Mouse (Mus musculus) kidney, adult 8-10 months (tissue): Measurements from ENCODE around the gene Kyat1.
A peak's percentile ranks its signal among the peaks of the same experiment; 100 is the strongest.

Experiments used
- DNase-seq, 2 experiments: peaks; one replicate each; pipeline ENCODE4 v3.0.0; 2022

Kyat1 gene

GRCm38 (mm10) chr2:30205629-30206357 lies at the start of gene Kyat1:
Gene Kyat1 (minus strand): TSS chr2:30205847.
- DNase-seq = peak; percentile 94 to 96

- no peak for DNase-seq
These were observed 48.2 kb upstream of the Kyat1 start for GRCm38 (mm10) chr2:30253809-30254208.

- no peak for DNase-seq
These were observed 46.9 kb upstream of the Kyat1 start for GRCm38 (mm10) chr2:30252521-30252920.

DNA sequence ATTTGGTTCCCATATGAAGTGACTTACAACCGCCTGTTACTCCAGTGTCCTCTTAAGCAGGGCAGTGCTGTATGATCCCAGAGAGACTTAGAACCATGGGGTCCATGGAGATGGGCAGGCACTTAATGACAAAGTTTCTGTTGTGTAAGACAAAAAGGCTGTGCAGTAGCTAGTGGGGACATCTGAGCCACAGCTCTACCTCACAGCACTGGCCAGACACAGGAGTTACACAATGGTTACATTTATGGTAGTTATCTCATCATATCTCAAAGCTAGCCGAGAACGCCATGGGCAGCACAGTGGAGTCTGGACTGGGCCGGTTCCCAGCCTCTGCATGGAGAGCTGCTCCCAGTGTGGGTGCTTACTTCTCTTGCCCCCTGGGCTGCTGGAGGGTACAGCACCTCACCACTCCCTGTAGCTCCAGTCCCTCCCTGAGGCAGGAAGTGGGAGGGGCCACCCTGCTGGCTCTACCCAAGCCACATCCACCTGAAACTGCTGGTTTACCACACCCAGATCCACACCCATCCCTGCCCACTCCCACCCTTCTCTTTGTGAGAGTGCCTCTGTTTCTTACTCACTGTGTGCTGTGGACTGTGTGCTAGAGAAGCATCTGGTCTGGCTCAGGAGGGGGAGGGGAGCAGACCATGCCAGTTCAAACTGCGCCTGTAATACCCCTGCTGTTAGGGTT lies 45.9 kb upstream of the Kyat1 start:
- no peak for DNase-seq

- no peak for DNase-seq
These were observed 44.8 kb upstream of the Kyat1 start for GRCm38 (mm10) chr2:30250166-30251128.

- no peak for DNase-seq
These were observed 43.5 kb upstream of the Kyat1 start for GRCm38 (mm10) chr2:30249182-30249581.

GRCm38 (mm10) chr2:30247681-30248080 lies 42.0 kb upstream of the Kyat1 start:
- DNase-seq = no peak

DNA sequence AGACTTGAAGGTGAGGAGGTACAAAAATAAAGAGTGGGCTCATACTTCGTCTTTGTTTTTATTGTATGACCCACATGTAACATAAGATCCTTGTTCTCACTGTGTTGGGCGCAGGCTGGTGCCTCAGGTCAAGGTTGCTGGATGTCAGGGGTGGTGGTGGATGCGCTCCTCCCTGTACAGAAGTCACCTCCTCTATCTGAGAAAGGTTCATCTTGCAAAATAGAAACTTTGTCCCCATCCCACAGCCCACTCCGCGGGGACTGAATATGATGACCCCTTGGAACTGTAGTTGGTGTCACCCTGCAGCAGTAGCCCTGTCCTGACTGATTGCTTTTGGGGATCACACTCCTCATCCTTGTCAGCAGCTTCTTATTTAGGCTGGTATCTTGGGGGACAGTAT lies 41.4 kb upstream of the Kyat1 start:
- no peak for DNase-seq

GRCm38 (mm10) chr2:30244595-30245178 lies 39.0 kb upstream of the Kyat1 start:
- DNase-seq = no peak

DNA sequence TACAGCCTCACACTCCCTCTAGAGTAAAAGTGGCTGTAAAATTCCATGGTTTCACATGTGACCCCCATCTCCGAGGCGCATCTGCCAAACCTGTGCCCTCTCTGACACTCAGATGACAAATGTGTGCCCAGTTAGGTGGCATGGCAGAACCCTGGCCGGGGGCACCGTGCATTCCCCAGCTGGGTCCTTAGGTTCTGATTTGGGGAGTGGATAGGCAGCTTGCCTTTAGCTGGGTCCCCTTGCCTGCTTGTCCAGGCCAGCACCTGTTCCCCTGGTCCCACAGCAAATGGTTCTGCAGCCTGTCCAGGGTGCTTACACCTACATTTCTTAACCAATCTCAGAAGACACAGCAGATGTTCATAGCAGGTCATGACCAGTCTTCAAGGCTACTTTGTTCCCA lies 37.7 kb upstream of the Kyat1 start:
- no peak for DNase-seq

- peak; percentile 77 to 89 for DNase-seq
These were observed 36.9 kb upstream of the Kyat1 start for GRCm38 (mm10) chr2:30242509-30242908.

DNA sequence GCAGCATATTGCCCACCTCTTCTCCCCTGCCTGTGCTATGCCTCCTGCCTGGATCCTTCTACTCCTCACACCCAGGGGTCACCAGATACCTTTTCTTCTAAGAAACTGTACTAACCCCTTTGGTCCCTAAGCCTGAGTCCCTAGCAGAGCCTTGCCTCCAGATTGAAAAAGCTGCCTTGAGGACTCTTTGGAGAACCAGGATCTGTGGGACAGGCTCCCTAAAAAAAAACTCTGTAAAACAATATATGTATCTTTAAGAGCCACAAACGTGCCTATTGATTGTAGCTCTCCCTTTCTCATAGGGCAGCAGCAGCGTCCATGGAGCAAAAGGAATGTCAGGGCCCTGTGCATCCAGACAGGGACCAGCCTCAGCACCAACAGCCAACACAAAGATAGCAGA lies 34.6 kb upstream of the Kyat1 start, which contains the start of gene Gm28035:
Gene Gm28035, plus strand, starts transcription at position 301 of the 400 bp plus-strand sequence.
- DNase-seq = no peak

GRCm38 (mm10) chr2:30239777-30240176 lies 34.1 kb upstream of the Kyat1 start:
- peak; percentile 68 to 70 for DNase-seq

- DNase-seq = no peak
These were observed 33.3 kb upstream of the Kyat1 start for GRCm38 (mm10) chr2:30238906-30239465.

DNA sequence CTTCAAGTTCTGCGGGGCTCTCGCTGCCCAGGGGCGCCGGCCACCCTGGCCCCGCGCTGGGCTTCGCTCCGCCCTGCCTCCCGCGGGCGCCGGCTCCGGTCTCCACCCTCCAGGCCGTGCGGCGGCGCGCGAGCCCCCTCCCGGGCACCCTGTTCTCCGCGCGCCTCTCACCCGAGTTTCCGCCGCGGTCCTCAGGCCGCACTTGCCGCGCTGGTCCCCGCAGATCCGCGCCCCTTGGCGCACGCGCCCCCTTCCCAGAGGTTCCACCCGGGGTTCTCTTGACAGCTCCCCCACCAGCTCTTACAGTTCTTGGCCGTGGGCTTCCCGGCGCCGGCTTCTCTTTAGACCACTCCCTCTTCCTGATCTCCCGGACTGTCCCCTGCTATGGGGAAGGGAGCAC lies 32.2 kb upstream of the Kyat1 start:
- peak; percentile 73 to 76 for DNase-seq

- peak; percentile 99 to 100 for DNase-seq
These were observed 31.7 kb upstream of the Kyat1 start, which contains the start of gene Lrrc8a for GRCm38 (mm10) chr2:30237199-30237880. Gene Lrrc8a (plus strand): TSS chr2:30237715.

GRCm38 (mm10) chr2:30236426-30237198 lies 31.0 kb upstream of the Kyat1 start:
- no peak for DNase-seq

DNA sequence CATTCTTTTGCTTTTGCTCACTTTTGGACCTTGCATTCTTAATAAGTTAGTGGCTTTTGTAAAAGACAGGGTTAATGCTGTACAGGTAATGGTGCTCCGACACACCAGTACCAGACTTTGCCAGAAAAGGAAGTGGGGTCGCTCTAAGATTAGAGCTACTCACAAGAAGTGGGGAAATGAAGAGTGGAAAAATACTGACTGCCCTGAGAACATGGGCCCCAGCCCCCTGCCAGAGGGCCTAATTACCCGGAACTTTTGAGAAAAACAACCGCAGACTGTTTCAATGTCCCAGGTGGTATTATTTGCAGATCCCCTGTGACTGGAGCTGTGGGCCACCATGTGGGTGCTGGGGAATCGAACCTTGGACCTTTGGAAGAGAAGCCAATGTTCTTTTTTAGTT lies 29.9 kb upstream of the Kyat1 start:
- peak in 1 of 2 experiments; percentile 37 for DNase-seq

DNA sequence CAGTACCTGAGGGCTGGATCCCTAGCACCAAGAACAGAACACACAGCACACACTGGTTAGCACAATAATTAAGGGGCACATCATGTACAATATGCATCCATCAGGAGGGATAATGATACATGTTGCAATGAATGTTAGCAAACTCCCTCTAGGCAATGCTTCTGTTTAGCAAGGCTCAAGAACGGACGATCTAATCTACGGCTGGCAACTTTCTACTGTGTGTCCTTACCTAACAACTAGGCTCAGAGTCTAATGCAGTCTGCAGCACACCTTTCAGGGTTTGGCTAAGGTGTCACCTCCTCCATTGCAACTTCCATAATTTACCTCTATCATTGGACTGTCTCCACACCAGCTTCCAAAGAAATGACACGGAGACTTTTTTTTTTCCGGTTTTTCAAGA lies 10.6 kb upstream of the Kyat1 start:
- no peak for DNase-seq

- no peak for DNase-seq
These were observed 9.8 kb upstream of the Kyat1 start for GRCm38 (mm10) chr2:30215493-30215892.

DNA sequence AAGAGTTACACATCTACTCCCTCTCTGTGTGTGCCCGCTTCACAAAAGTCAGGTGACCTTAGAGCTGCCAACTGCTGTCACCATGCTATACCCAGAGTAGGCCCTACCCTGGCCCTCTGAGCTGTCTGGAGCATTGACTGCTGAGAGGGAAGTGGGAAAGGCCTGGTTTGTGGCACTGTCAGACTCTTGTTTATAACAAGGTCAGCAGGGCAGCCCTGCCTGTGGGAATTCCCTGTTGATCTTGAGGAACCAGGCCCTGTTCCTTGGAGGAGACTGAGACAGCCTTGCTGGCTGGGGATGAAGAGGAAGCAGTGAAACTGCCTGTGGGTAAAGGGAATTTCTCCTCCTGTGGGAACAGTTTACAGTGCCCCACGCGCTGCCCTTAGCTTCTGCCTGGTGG lies 9.1 kb upstream of the Kyat1 start:
- no peak for DNase-seq
